Mouse (Mus musculus) adipocyte (in vitro differentiated cells): Measurements from ENCODE around the gene Slc3a1.
A peak's percentile ranks its signal among the peaks of the same experiment; 100 is the strongest.

ENCODE experiments used
- DNase-seq: peaks from one replicate; pipeline ENCODE4 v3.0.0-alpha.2; 2016; ENCODE audit warnings: low spot score

The Slc3a1 gene

GRCm38 (mm10) chr17:85028093-85028739 lies at the start of gene Slc3a1:
Gene Slc3a1 (plus strand): TSS chr17:85028376.
- DNase-seq, result no peak

DNA sequence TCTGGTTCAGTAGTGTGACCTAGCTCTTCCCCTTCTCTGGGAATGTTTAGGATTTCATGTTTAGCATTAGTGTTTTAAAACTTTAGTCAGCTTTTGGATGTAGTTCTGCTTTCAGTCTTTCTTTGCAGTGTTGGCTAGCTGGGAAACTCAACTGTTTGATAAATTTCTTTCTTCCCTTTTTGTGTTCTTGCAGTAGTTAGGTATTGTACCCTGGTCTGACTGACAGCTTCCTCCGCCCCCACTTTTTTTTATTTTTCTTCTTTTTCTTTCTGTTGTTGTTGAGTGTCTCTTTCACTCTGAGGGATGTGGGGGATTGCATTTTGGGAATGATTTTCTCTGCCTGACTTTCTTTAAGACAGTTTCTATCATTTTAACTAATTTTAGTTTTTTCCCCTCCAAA lies 46.5 kb upstream of the Slc3a1 start:
- DNase-seq, result no peak

DNA sequence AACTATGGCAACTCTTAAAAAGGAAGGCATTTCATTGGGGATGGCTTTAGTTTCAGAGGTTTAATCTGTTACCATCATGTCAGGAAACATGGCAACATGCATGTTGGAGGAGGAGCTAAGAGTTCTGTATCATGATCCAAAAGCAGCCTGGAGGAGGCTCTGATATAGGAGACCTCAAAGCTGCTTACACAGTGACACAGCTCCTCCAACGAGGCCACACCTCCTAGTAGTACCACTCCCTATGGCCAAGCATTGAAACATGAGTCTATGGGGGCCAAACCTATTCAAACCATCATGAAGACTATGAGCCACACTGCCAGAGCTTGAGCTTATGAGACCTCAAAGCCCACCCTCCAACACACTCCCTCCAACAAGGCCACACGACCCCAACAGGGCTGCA lies 45.4 kb upstream of the Slc3a1 start:
- no peak for DNase-seq

- DNase-seq, result no peak
Measured at GRCm38 (mm10) chr17:84986368-84986767, 41.8 kb upstream of the Slc3a1 start.

GRCm38 (mm10) chr17:84987834-84988410 lies 40.3 kb upstream of the Slc3a1 start:
- DNase-seq, result no peak

DNA sequence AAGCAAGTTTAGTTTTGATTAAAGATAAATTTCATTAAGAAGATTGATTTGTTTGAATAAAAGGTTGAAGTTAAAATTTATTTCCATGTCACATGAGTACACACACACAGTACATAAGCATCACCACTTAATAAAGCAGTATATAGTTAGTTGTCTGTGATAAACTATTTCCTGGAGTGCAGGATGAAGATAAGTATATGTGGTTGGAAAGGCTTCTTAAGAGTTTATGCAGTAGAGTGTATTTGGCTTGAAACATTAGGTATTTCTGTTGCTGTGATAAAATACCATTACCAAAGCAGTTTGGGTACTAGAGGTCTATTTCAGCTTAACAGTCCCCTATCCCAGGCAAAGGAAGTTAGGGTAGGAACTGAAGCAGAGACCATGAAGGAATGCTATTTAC lies 39.7 kb upstream of the Slc3a1 start:
- no peak for DNase-seq

- DNase-seq, result no peak
Measured at GRCm38 (mm10) chr17:84995844-84996243, 32.3 kb upstream of the Slc3a1 start.

GRCm38 (mm10) chr17:84997639-84998038 lies 30.5 kb upstream of the Slc3a1 start:
- DNase-seq, result no peak

DNA sequence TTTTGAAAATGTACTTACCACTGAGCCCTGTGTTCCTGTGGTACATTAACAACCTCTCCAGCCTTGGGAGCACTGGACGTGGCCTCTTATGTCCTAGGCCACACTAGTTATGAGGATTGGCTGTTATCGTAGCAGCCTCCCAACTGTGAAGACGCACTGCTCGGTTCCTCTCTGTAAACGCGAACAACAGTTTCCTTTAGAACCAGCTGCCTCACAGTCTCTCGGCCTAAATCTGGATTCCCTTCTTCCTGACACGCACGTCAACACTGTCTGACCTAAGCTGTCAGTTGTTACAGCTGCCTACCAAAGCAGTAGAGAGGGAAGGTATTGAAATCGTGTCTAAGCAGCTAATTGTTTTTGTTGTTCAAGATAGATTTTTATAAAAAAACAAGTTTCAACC lies 28.5 kb upstream of the Slc3a1 start:
- no peak for DNase-seq

DNA sequence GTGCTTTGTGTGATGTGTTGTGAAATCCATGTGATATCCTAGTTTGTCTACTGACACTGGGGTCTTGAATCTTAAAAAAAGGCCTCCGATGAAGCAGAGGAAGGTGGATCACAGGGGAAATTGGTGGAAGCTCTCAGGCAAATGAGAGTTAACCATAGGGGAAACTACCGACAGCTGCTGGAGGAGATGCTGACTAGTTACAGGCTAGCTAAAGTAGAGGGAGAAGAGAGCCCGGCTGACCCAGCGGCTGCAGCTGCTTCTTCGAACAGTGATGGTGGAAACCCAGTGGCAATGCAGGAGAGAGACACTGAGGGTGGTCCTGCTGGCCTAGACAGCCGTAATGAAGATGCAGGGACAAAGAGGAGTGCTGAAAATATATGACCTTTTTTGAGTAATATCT lies 14.7 kb upstream of the Slc3a1 start:
- no peak for DNase-seq

- no peak for DNase-seq
Measured at GRCm38 (mm10) chr17:85014632-85015031, 13.5 kb upstream of the Slc3a1 start.

DNA sequence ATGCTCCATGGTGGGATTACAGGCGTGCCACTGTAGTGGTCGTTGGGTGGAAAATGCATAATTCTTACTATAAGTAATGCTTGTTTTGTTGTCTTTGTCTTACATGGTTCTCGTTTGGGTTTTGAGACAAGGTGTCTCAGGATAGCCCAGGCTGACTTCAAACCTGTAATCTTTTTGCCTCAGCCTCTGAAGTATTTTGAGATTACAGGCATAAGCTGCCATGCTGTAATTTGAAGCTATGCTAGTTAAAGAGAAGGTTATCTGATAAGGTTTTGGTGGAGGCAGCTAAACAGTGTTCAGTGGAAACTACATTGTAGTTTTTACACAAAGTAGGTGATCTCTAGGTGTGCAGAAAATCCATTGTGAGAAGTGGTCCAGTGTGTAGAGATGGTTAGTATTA lies 9.8 kb upstream of the Slc3a1 start:
- no peak for DNase-seq

DNA sequence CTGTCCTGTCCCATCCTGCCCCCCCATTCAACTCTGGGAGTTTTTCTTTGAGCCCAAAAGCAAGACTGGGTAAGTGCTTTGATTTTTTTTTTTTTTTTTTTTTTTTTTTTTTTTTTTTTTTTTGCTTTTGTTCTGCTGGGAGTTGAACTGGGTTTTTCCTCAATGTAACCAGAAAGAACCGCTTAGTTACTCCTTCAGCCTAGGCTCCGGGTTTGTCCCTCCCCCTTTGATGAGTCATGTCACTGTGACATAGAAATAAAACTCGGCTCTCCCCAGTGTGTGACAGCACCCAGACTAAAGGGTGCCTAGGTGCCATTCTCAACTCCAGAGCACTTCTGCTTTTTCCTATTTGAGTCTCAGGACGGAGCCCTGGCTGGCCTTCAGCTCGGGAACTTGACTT lies 9.4 kb upstream of the Slc3a1 start:
- peak; percentile 23 for DNase-seq

DNA sequence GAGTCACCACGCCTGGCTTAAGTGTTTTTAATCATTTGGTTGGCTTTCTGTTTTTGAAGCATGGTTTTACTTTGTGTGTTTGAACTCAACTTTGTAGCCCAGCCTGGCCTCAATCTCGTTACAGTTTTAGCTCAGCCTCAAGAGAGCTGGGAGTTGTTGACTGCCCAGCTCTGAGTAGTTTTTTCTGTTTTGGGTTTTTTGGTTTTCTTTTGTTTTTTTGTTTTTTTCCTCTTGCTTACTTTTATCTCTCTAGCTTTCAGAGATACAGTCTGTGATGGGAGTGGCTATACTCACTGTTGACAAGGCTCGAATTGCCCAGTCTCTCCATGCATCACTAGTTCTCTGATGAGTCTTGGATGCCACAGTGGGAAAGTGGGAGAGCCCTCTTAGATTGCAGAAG lies 7.8 kb upstream of the Slc3a1 start:
- DNase-seq, result no peak

DNA sequence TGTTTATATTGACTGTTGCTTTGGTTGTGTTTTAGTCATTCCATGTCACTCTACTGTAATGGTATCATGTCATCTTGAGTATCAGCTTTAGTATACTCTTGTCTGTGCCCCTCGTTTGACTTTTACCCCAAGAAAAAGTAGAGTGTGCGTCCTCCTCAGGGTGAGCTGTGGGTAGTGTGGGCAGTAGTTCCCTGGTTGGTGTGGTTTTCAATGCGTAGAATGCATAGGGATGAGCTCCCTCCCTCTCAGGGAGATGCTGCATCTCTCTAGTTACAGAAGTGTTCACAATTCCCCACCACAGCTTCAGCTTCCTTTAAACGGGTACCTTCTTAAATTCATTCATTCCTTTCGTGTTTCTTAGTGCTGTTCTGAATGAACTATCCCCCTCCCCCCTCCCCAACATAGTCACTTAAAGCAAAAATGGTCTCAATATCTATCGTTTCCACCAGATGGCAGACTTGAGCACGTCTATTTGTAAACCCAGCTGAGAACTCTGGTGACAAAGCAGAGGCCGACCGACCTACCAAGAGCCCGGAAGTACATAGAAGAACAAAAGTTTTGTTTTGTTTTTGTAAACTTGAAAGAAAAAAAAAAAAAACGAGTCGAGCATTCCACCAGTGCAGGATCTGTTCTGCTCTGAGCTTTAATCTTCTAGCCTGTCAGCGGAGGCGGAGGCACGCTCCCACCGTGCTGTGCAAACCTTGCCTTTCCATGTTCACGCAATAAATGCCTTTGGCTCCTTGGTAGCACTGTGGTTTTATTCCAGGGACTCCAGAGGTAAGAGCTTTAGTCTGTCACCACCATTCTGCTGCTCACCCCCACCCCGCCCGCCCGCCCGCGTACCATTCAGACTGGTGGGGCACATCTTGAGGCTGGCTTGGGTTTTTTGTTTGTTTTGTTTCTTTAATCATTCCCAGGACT lies 4.7 kb upstream of the Slc3a1 start:
- DNase-seq, result peak; percentile 76

GRCm38 (mm10) chr17:85024237-85024636 lies 3.9 kb upstream of the Slc3a1 start:
- no peak for DNase-seq

DNA sequence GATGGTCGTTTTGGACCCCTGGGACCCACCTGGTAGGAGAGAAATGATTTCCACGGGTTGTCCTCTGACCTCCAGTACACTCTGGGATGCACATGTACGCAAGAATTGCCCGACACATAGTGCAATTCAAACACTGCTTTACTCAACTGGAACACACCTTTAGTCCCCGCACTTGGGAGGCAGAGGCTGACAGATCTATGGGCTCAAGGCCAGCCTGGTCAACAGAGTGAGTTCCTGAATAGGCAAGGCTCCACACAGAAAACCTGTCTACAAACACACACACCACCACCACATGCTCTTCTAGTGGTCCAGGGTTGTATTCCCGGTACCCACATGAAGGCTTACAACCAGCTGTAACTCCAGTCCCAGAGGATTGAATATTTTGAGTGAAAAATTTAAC lies 3.0 kb upstream of the Slc3a1 start:
- no peak for DNase-seq

DNA sequence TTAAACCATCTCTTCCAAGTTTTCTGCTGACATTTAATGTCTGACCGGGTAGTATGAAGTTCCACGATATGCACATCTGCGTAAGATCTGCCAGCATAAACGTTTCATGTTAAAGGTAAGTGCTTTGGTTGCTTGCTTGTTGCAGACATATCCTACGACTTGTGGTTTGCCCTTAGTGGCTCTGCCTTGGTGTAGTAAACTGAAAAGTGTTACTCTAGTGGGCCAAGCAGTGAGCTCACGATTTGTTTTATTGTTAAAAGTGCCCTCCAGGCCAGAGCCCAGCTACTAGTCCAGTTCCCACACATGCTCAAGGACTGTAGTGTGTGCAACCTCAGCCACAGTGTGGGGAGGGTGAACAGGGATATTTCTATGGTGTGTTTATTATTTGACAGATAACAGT lies 1.7 kb upstream of the Slc3a1 start:
- DNase-seq, result no peak

- no peak for DNase-seq
Measured at GRCm38 (mm10) chr17:85027247-85027646, 929 bp upstream of the Slc3a1 start.

DNA sequence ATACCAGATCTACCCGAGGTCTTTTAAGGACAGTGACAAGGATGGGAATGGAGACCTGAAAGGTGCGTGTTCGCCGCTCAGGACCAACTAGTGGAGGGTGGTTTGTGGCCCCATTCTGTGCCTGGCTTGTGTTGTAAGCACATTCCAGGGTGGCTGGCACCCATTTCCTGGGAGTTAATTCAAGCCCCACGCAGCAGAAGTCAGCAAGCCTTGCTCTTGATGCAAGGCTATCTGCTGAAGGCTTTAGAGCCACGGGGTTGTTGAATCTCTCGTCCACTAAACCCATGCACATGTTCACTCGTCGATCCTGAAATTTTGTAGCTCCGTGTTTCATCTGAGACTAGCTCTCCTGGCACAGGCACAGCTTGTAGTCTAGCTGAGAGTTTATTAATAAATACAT lies 621 bp downstream of the Slc3a1 start:
- no peak for DNase-seq

- no peak for DNase-seq
Measured at GRCm38 (mm10) chr17:85030651-85031050, 2.5 kb downstream of the Slc3a1 start.

DNA sequence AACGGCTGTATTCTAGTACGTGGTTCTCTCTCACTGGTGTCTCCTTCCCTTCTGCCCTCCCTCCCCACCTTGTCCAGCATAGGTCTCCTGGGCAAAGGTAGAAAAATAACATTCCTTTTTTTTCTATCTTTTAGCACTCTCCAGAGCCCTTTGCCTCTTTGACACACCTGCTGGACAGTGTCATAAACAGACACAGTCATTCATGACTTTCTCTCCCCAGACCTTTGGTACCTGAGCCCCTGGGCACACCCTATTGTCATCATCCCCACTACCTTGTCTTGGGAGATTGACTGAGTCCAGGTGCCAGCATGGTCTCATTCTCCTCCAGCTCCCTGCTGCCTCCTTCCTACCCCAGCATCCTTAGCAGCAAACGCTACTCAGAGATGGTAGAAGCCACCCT lies 4.9 kb downstream of the Slc3a1 start:
- DNase-seq, result no peak

DNA sequence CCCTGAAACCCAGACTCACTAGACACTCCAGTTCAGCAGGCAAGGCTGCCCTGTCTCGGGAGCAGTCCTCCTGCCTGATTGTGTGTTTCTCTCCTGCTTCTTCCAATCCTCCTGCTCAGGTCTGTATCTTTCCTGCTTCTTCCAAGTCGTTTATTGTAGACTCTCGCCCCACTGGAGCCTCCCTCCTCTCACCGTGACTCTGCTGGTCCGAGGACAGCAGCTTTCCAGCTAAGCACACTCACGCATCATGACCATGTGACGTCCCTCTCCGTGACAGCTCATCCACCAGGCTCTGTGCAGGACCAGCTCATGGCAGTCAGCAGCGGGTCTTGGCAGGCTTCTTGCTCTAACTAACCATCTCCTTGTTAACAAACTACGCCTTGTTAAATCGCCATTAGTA lies 5.9 kb downstream of the Slc3a1 start:
- DNase-seq, result no peak
